ENCODE assay signal across 7 mouse cellular contexts in the genomic region with DNA sequence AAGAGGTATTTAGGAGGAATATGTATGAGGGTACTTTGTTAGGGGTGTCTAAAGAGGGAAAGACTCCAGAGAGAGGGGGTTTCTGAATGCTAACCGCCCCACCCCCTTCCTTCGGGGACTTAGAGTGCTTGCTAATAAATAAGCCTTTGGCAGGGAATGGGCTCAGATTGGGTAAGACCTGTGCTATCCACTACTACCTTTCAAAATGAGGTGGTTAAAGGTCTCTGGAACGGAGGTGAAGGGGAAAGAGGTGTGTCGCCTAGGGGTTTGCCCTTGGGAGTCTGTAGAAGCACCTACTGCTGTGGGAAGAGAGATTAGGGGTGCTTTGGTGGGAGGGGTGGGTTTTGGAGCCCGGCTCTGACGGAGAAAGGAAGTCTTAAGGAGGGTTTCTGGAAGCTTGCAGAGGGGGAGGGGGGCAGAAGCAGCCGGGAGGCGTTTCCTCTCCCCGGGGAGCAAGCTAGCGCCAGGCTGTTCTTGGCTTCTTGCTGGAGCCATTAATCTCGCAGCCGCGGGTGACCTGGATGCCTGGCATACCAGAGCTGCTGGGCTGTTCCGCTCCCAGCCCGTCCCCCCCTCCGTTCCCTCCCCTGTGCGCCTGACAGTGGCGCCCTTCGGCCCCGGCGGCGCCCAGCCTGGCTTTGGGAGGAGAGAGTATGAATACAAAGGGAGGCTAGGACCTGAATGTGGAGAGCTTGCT. TPM values are rescaled to one million over a fixed set of nuclear protein-coding genes. Genes with fewer than 3 reads are reported as not detected.
DNase-seq lines count a peak whose midpoint lies in the region; ATAC-seq and TF ChIP-seq lines count a peak whose summit lies in the region.

No protein-coding gene starts in this region.

- no peak overlapping the region for H3K9ac ChIP-seq in embryonic facial prominence, embryonic 11.5 days (replicated peaks; ENCODE audit: low read length)
- peak overlapping the region; percentile 17; the same call in 1 of the 2 replicates for H3K9ac ChIP-seq in intestine, postnatal 0 days (ENCODE audit: low read depth, low read length)
- H3K9ac ChIP-seq in liver, adult 2 months (ENCODE audit: low read depth, low read length) = peak overlapping the region; percentile 51
- H3K9ac ChIP-seq in neural tube, embryonic 11.5 days (ENCODE audit: low read length) = peak overlapping the region; percentile 27

- TF ChIP-seq POLR2A in liver, adult 2 months (IDR thresholded peaks at IDR 0.05; ENCODE audit: extremely low read depth, insufficient read depth, low read length) = no peak

- peak overlapping the region; percentile 5; the same call in 1 of the 2 replicates for H3K4me2 ChIP-seq in embryonic facial prominence, embryonic 11.5 days (ENCODE audit: low read depth, low read length)
- peak overlapping the region; percentile 54 for H3K4me2 ChIP-seq in intestine, postnatal 0 days (replicated peaks; ENCODE audit: low read depth)
- H3K4me2 ChIP-seq in neural tube, embryonic 11.5 days (ENCODE audit: low read depth) = peak overlapping the region; percentile 35

- peaks cover 13% of the 10 kb centered on the region; the same call in 1 of the 2 replicates for H3K79me2 ChIP-seq in liver, adult 2 months (ENCODE audit: control insufficient read depth, insufficient read depth, low read length)

- no peaks in the 10 kb centered on the region for H3K9me3 ChIP-seq in embryonic facial prominence, embryonic 11.5 days (replicated peaks; ENCODE audit: control insufficient read depth, low read length)
- H3K9me3 ChIP-seq in intestine, postnatal 0 days (ENCODE audit: control insufficient read depth) = no peaks in the 10 kb centered on the region
- H3K9me3 ChIP-seq in neural tube, embryonic 11.5 days (ENCODE audit: control insufficient read depth, low read length) = no peaks in the 10 kb centered on the region

- no peak overlapping the region for H3K4me3 ChIP-seq in embryonic facial prominence, embryonic 11.5 days (ENCODE audit: low read depth, low read length)
- no peak overlapping the region for H3K4me3 ChIP-seq in intestine, postnatal 0 days (ENCODE audit: low read depth, low read length)
- peak overlapping the region; percentile 8; the same call in 1 of the 2 replicates for H3K4me3 ChIP-seq in liver, adult 2 months (ENCODE audit: insufficient read depth, low read depth, low read length)
- H3K4me3 ChIP-seq in neural tube, embryonic 11.5 days (ENCODE audit: low read depth, low read length) = peak overlapping the region; percentile 15; the same call in 1 of the 2 replicates

- peak; percentile 62 for TF ChIP-seq CTCF in intestine, postnatal 0 days (IDR thresholded peaks at IDR 0.05; ENCODE audit: low read depth)
- TF ChIP-seq CTCF in liver, adult 2 months (IDR thresholded peaks at IDR 0.05; ENCODE audit: low read depth, low read length) = 0 out of 2 replicates have a peak, but pooled peaks have one; percentile 11

- peaks cover 21% of the 10 kb centered on the region for H3K4me1 ChIP-seq in embryonic facial prominence, embryonic 11.5 days (ENCODE audit: control insufficient read depth, insufficient read depth, low read length)
- H3K4me1 ChIP-seq in intestine, postnatal 0 days (replicated peaks; ENCODE audit: control insufficient read depth, insufficient read depth, low read length) = peaks cover 11% of the 10 kb centered on the region
- H3K4me1 ChIP-seq in liver, adult 2 months (ENCODE audit: control insufficient read depth, insufficient read depth, low read length) = peaks cover 57% of the 10 kb centered on the region
- peaks cover 58% of the 10 kb centered on the region for H3K4me1 ChIP-seq in neural tube, embryonic 11.5 days (ENCODE audit: control insufficient read depth, insufficient read depth, low read length)

- peak; percentile 67 for ATAC-seq in embryonic facial prominence, embryonic 11.5 days (replicated peaks; ENCODE audit: insufficient number of reproducible peaks, low FRiP score, low TSS enrichment, low read depth)
- peak; percentile 86 for ATAC-seq in intestine, postnatal 0 days
- peak; percentile 62 for ATAC-seq in neural tube, embryonic 11.5 days (ENCODE audit: insufficient read depth, low FRiP score, low TSS enrichment)

- H3K27me3 ChIP-seq in embryonic facial prominence, embryonic 11.5 days (ENCODE audit: control insufficient read depth, insufficient read depth, low read length) = no peaks in the 10 kb centered on the region
- H3K27me3 ChIP-seq in intestine, postnatal 0 days (replicated peaks; ENCODE audit: control insufficient read depth, insufficient read depth, low read length) = no peaks in the 10 kb centered on the region
- H3K27me3 ChIP-seq in liver, adult 2 months (ENCODE audit: control insufficient read depth, insufficient read depth, low read length) = no peaks in the 10 kb centered on the region
- no peaks in the 10 kb centered on the region for H3K27me3 ChIP-seq in neural tube, embryonic 11.5 days (ENCODE audit: control insufficient read depth, insufficient read depth, low read length)

- WGBS in embryonic facial prominence, embryonic 11.5 days = under 1% methylated on average over 17 of the region's 22 CpGs
- WGBS in intestine, postnatal 0 days = 3% methylated on average over 21 of the region's 22 CpGs
- under 1% methylated on average over 22 of the region's 22 CpGs for WGBS in liver, adult 2 months
- 3% methylated on average over 12 of the region's 22 CpGs for WGBS in neural tube, embryonic 11.5 days

- H3K36me3 ChIP-seq in embryonic facial prominence, embryonic 11.5 days (replicated peaks; ENCODE audit: control insufficient read depth, insufficient read depth, low read depth, low read length) = peaks cover 41% of the 10 kb centered on the region
- peaks cover 81% of the 10 kb centered on the region for H3K36me3 ChIP-seq in intestine, postnatal 0 days (ENCODE audit: control insufficient read depth, insufficient read depth)
- peaks cover 64% of the 10 kb centered on the region for H3K36me3 ChIP-seq in liver, adult 2 months (ENCODE audit: control insufficient read depth, insufficient read depth, low read length)
- H3K36me3 ChIP-seq in neural tube, embryonic 11.5 days (ENCODE audit: control insufficient read depth, insufficient read depth, low read length) = peaks cover 51% of the 10 kb centered on the region

- DNase-seq in adrenal gland, postnatal 25 days = peak; percentile 89
- DNase-seq in embryonic facial prominence, embryonic 11.5 days (ENCODE audit: low spot score) = peak; percentile 93
- peak; percentile 99 for DNase-seq in heart, adult 11 months
- peak; percentile 99 for DNase-seq in liver, adult 2 months (ENCODE audit: extremely low read depth, low read depth, low spot score)
- DNase-seq in neural tube, embryonic 11.5 days (ENCODE audit: low spot score) = peak; percentile 89
- DNase-seq in urinary bladder, postnatal 14 days (ENCODE audit: low spot score) = peak; percentile 90

- H3K27ac ChIP-seq in embryonic facial prominence, embryonic 11.5 days (replicated peaks; ENCODE audit: low read depth, low read length) = peak overlapping the region; percentile 66
- peak overlapping the region; percentile 47 for H3K27ac ChIP-seq in intestine, postnatal 0 days (ENCODE audit: low read depth, low read length)
- peak overlapping the region; percentile 89 for H3K27ac ChIP-seq in liver, adult 2 months (replicated peaks; ENCODE audit: insufficient read depth, low read depth, low read length)
- peak overlapping the region; percentile 64 for H3K27ac ChIP-seq in neural tube, embryonic 11.5 days (ENCODE audit: low read depth, low read length)

RNA-seq across cellular contexts. Expression of a gene that starts 9.6 kb away (rescaled TPM):
- total RNA-seq in adrenal gland, postnatal 25 days (2021) = 231 and 242 TPM in 2 replicates
- polyA plus RNA-seq in embryonic facial prominence, embryonic 11.5 days (2014; fragmentation: Nextera tagmentation; extraction: Ambion mirVana) = 36.0 and 39.0 TPM in 2 replicates
- 12.4 and 13.4 TPM in 2 replicates for polyA plus RNA-seq in intestine, postnatal 0 days (2015; fragmentation: Nextera tagmentation; extraction: Ambion mirVana)
- 19.9 and 21.5 TPM in 2 replicates for total RNA-seq in liver, adult 2 months (2014; rRNA removed)
- polyA plus RNA-seq in liver, adult 2 months (2012; rRNA removed) = 9.2 and 14.0 TPM in 2 replicates
- 70.6 and 76.7 TPM in 2 replicates for polyA plus RNA-seq in neural tube, embryonic 11.5 days (2014; fragmentation: Nextera tagmentation; extraction: Ambion mirVana)

Comparison
In these comparisons a context has a peak if more than half of its experiments do, and no peak if none do; other contexts are left out.
1. H3K4me3 ChIP-seq: peak in liver, adult 2 months (single experiment) and neural tube, embryonic 11.5 days (single experiment); none in embryonic facial prominence, embryonic 11.5 days (single experiment) and intestine, postnatal 0 days (single experiment).
2. Peak in every context shown above with its lines, with median percentiles within 50 percentile points of each other: DNase-seq, ATAC-seq, H3K27ac ChIP-seq and H3K4me2 ChIP-seq.